Mouse (Mus musculus): ENCODE measurements at regions not wholly inside any gene's neighbourhood (a gene's known extent, or its start where the extent isn't known, plus 50 kb on each side); places are given as distances from the start of the nearest gene placed in this dataset.

DNA sequence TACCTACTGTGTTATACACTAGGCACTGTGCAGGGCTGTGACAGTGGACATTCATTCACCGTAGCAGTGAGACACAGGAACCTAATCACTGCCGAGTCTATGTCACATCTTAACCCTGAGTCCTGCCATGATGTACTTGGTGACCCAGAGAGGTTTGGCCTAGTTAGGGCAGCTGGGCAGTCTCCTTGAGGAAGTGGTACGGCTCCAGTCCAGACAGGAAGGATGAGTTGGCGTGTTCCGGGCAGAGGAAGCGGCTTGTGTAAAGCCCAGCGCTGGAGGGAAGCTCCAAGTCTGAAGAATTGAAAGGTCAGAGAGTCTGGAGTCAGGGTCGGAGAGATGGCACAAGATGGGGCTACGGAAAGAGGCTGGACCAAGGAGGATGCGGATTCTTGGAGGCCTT, 99.4 kb upstream of the Smim15 start:
- DNase-seq (ENCODE audit: low spot score in 2 of 2), result no peak

DNA sequence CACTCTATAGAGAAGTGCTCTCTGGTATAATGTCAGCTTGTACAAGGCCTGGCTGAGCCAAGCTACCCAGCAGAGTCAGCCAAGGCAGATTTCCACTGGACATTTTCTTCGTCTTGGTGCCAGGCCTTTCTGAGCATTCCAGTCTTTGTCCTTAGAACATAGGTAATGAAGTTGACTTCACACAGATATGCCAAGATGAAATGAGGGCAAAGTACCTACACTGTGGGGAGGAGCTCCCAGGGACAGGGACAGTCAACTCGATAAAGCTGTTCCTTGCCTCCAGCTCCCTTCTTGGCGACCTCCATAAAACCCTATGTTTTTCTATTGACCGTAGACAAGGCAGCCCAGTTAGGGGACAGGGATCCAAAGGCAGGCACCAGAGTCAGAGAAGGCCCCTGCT, 101.3 kb upstream of the Smim15 start:
- no peak for DNase-seq (ENCODE audit: low spot score in 2 of 2)

DNA sequence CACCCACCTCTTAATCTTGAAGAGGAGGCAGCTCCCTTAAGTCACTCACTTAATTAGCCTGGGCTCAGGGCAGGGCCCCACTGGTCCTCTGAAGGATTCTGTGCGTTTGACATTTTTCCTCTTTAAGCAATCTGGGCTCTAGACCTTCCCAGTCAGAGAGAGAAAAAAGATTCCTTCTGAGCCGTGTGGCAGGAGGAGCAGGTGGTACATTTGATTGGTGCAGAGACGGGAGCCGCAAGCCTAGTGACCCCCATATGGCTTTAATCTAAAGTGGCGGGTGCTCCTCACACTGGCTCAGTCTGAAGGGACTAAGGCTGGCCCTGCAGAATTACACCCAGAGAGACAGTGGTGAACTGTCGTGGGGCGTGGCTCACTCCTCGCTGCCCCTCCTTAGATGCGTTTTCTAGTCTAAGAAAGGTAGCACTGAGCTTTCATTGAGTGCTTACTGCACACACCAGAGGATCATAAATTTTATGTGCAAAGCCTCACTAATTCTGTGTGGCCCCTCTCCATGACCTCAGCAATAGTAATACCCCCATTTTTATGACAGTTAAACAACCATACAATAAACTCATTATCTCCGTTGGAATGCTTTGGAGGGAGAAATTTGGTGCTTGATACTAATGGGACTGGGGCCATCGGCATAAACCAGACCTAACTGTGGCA, 101.8 kb upstream of the Smim15 start:
- DNase-seq (ENCODE audit: low spot score in 2 of 2), result no peak

DNA sequence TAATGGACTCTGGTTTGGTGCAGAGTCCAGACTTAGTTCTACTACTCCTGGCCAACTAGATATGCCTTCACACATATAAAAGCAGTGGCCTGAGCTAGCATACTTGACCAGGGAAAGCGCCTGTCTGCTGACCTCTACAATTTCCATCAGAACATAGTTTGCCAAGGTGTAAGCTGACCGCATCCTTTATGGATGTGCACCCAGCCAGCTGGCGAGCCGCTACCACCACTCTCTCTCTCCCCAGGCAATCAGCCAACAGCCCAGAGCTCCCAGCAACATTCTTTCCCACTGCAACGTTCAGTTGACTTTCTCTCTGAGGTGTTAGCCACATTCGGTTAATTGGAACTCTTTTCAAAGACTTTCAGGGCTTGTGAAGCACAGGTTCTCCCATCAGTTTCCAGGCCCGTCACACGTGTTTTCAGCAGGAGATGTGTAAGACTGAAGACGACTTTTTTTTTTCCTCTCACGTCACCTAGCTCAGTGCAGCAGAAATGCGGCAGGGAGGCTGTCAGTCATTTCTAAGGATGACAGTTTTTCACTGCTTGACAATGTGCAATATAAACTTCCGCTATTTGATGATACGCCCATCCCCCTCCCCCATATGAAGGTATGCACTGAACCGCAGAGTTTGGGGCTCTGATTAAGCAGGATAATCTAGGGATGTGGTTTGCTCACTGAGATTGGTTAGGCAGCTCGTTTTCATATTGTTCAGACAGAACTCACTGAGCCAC, 104.2 kb upstream of the Smim15 start:
- DNase-seq (ENCODE audit: low spot score in 2 of 2), result no peak

DNA sequence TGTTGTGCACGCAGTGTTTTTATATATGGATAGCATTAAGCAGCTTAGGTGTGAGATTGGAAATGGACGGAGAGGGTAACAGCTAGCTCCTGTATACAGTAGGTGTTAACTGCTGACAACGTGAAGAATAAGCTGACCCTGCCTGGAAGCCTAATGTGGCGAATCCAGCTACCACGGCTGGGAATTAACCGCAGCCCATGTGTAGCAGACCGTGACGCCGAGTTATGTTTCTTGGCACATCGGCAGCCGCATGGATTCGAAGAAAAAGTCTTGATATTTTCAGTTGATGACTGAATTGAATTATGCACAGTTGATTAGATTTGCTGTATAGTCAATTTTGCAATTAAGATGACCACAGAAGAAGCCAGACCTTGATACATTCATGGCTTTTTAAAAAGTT, 108.6 kb upstream of the Smim15 start:
- no peak for DNase-seq (ENCODE audit: low spot score in 2 of 2)

DNA sequence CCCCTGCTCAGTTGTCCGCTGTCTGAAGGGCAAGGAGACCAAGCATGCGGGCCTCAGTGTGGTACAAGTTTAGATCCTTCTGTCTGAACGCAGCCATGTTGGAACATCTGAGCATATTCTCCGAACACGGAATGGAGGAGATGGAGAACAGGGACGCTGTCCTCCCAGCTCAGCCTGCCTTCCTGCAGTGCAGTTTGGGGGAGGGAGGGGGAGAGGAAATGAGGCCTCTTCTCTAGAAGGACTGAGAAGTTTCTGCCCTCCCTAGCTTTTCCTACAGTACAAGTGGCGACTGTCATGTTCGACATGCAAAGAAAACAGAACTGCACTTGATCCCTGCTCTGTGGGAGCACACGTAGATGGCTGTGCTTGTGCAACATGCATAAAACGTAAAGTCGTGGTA, 109.6 kb upstream of the Smim15 start:
- DNase-seq (ENCODE audit: low spot score in 2 of 2), result no peak

DNA sequence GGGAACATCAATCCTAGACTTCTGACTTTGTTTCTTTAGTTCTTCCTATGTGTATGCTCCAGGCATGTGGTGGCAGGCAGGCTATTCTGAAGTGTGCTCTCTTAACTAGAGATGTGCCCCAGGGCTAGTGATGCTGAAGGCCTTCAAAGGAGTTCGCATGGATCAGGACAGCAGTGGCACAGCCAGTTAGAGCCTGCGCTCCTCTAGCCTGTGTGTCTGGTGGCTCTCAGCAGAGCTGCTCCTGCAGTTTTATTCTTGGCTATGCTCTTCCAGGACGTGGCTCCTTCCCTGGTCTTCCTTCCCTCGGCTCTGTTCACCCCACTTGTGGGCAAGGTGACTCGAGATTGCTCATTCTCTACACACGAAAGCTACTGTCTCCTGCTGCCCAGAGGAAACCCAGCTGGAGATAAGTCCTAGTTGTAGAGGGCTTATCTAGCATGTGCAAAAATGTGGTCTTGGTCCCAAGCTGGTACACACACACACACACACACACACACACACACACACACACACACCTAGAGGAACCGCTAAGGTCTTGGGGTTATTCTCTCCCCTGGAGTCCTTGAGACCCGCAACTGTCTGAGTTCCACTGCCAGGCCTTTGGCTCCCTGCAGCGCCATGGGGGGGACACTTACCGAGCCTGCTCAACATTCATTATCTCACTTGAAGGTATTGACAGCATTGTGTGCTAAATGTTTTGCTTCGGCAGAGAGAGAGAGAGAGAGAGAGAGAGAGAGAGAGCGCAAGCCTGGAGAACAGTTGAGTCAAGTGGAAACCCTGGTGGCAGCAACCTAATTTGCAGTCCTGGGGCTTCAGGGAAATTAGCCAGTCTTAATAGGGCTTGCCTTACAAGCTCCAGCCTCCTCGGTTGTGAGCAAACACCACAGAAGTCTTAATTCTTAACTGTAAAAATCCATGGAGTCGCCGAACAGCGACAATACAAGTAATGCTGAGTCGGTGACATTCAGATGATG, 110.4 kb upstream of the Smim15 start:
- no peak for DNase-seq (ENCODE audit: low spot score in 2 of 2)

DNA sequence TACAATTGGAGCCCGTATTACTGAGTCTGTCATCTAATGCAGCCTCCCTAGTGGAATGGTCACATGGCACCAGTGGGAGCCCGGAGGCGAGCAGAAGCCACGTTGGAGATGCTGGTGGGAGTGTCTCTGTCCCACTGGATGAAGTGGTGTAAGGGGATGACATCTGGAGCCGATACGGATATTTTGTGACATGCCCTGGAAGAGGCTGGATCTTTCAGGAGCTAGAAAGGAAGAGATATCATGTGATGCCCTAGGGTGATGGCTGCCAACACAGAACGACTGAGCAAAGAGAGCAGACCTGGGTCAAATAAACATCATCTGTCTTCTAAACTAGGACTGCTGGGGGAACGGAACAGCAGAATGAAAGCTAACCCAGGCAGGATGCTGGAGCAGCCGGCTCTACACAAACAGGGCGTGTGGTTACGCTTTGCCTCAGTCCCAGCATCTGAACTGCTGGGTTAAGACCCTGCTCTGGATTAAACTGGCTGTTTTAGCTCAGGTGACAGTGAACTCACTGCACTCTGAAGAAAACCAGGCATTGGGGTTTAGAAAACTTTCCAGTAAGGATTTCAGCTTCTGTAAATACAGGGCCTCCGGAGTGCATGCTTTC, 111.7 kb upstream of the Smim15 start:
- no peak for DNase-seq (ENCODE audit: low spot score in 2 of 2)

DNA sequence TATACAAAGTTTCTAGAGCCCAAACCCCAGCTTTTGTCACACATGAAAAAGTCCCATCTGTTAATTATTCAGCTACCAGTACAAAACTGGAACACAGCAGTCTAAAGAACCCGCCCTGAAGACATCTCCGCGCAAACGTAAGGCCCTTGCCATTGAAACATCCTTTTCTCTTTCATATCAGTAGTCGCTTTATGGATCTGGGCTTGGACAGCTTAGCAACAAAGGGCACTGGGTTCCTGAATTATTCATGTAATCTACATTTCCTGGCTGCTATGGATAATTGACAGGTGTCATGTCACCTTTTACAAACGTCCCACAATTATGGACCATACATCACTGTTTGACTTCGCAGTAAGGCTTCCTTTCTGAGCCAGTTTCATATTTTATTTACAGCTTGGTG, 113.0 kb upstream of the Smim15 start:
- no peak for DNase-seq (ENCODE audit: low spot score in 2 of 2)

DNA sequence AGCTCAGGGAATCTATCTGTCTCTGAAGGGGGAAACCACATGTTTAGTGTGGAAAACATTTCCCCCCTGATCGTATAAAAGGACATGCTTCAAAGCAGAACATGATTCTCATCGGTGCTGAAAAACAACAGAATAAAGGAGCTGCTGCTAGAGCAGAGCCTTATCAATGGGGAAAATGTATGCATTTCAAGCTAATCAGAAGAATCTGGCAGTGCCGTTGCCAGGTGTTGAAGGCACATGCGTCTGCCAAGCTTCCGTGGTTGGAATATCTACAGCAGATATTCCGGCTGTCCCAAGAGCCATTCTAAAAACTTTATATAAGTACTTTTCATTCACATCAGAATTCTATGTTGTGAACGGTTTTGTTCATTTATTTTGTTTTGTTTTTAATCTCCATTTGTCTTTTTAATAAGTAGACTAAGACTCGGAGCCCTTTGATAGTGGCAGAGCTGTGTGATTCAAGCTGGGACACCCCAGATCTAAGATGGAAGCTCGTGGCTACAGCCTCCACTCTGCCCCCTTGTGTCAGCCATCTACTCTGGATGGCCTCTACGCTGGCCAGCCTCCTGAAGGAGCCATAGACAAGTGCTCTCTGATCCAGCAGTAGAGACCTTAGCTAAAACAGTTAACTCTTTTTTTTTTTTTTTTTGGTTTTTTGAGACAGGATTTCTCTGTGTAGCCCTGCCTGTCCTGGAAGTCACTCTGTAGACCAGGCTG, 116.6 kb upstream of the Smim15 start:
- no peak for DNase-seq (ENCODE audit: low spot score in 2 of 2)

DNA sequence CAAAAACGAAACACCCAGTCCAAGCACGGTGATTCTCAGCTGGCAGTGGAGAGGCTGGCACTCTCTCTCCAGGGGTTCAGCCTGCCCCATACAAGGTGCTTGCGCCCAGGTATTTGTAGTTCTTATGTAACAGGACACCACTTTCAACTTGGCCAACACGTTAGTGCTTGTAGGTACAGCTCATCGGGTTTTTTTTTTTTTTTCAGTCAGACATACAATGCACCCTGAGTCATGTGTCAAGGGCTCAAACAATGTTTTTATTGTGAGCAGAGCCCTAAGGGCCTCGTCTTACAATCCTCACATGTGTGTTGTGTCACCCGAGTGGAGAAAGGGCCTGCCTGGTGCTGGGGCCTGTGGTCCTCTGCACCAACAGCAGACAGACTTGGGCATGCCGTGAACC, 118.8 kb upstream of the Smim15 start:
- no peak for DNase-seq (ENCODE audit: low spot score in 2 of 2)

DNA sequence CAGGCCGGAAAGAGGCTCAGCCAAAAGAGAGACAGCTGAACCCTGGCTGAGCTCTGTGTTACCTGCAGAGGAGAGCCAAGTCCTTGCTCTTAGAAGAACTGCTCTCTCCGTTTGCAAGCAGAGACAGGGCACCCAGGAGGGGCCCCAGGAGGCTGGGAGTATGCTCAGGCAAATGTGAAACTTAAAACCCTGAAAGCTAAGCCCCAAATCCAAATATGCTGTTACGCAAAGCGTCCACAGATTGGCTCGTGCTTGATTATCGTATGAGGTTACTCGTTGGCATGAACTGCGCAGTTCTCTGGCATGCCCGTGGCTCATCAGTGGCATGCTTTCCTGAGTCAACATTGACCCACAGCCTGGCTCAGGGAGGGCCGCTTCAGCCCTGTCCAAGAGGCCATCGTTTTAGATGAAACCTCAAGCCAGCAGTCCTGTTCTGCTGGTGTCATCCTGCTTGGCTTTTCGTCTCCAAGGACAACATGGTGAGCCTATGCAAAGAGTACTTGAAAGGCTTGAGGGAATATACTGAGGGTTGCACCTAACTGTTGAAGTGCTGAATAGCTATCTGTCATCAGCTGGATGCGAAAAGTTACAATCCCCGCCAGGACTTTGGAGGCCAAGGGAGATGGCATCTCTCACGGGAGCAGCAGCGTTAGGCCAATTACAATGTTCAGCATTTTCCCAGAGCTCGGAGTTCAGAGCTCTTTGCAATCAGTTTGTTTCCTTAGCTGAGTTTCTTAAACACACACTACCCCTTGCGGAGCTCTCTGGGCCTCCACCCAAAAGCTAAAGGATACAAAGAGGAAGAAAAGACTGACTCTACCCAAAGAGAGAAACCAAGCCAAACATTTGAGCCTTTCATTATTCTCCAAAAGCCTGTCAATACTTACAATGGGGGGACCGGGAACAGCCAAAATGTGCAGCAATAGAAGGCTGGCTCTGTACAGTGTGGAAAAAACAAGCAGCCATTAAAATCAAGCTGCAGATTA, 120.8 kb upstream of the Smim15 start:
- peak in 1 of 2 experiments; percentile 12 for DNase-seq (ENCODE audit: low spot score in 2 of 2)

DNA sequence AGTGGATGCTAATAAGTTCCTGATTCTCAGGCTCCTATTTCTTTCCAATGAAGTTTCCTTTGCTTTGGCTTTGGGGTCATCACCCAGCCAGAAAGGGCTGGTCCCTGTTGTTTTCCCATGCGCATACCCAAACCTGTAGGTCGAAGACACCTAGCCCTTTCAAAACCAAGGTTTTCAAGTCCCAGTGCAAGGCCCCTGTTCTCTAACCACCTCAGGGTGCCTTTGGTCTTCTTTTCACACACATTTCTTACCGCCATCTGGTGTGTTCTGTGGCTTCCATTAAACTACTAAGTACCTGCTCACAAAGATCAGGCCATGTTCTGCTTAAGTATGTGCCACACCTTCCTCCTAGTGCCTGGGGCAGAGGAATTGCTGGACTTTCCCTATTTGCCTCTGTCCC, 124.8 kb upstream of the Smim15 start:
- DNase-seq (ENCODE audit: low spot score in 2 of 2), result no peak

DNA sequence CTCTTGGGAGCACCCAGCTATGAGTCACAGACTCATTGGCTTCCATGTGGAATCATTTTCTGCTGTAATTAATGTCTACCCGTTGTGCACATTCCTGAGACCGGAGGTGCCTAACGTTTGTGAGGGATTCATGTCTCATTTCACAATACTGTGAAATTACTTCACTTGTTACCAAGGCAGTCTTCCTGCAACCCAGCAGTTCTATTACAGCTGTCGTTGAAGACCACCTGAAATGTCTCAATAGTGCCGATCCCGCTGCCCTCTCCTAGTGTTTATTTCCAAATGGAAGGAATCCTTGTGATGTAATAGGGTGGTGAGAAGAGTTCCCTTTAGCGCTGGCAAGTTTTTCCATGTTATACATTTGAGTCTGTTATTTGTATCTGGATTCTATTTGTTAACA, 125.8 kb upstream of the Smim15 start:
- no peak for DNase-seq (ENCODE audit: low spot score in 2 of 2)

DNA sequence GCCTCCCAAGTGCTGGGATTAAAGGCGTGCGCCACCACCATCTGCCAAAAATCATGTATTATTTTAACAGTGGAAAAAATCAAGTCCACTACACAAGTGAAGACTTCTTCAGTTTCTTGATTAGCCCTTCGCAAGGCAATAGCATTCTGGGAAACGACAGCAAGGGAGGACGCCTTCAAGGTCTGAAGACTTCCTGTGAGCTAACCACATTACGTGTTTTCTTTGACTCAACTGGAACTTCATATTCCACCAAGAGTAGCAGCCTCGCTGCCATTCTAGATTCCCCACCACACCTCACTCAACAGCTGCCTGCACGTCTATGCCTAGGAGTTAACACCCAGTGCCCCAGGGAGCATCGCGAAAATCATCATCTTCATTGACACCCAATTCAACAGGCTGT, 126.2 kb upstream of the Smim15 start:
- no peak for DNase-seq (ENCODE audit: low spot score in 2 of 2)

DNA sequence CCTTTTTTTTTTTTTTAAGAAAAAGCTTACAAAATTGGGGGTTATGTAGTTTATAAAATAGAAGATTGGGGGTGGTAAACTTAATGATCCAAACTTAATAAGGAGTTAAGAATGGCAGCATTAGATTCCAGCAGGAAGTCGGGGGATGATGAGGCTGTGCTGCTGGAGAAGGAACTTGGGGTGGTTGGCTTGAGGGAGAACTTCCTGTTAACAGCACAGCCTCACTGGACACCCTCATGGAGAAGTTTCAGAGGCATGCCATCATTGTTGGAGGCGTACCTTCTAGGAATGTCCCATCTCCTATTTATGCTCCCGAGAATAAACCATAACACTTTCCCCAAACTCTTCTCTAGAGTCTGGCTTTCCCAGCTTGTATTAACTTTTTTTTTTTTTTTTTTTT, 126.7 kb upstream of the Smim15 start:
- no peak for DNase-seq (ENCODE audit: low spot score in 2 of 2)

DNA sequence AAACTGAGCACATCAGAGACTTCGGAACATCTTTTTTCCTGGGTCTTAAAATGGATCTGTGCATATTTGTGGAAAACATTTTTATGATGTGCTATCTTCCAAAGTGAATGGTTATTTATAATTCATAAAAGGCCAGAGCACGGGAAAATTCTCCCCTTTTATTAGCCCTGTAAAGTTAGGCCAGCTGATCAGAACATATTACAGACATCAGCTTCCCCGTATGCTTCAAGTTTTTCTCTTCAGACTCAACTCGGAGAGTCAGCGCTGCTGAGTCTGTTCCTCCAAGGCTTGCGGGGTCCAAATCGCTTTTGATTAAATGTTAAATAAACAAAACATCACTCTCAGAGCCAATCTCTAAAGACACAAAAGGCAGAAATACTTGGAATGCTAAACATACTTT, 134.1 kb upstream of the Smim15 start:
- no peak for DNase-seq (ENCODE audit: low spot score in 2 of 2)

DNA sequence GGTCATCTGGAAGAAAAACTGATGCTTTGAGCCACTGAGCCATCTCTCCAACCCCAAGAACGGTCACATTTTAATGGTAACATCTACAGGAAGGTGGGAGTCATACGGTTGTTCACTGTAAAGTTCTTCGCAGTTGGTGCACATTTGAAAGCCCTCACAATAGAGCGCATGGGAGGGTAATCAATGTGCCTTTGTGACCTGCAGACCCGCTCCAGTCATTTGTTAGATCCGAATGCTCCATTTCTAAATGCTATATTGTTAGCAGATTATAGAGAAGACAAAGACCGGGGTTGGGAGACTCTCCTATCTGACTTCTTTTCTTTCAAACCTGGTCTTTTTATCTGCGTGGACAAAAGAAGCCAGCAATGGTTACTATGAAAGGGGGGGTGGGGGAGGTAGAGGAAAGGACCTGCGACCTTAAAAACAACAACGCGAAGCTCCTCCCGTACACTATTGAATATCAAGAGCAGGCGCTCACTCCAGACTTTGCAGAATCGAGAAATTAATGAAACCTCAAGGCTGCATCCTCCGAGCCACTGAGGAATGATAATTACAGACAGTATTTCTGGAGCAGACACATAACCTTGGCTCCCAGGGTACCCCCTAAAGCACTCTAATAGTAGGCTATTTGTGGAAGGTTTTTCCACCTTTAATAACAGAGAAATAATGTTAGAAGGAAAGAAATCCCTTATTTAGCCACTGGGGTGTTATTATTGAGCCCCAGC, 134.7 kb upstream of the Smim15 start:
- no peak for DNase-seq (ENCODE audit: low spot score in 2 of 2)

DNA sequence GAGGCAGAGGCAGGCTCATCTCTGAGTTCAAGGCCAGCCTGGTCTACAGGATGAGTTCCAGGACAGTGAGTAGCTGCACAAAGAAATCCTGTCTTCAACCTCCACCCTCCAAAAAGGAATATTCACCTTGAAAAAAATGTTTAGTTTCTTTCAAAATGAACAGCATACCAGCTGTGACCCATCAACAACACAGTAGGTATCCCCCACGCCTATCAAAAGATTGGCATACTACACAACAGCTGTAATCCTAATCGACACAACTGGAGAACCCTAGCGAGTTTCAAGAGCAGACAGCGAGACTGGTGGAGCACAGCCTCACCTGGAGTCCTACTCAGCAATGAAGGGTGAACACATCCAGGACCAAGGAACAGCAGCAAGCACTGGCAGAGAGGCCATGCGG, 136.3 kb upstream of the Smim15 start:
- DNase-seq (ENCODE audit: low spot score in 2 of 2), result no peak

DNA sequence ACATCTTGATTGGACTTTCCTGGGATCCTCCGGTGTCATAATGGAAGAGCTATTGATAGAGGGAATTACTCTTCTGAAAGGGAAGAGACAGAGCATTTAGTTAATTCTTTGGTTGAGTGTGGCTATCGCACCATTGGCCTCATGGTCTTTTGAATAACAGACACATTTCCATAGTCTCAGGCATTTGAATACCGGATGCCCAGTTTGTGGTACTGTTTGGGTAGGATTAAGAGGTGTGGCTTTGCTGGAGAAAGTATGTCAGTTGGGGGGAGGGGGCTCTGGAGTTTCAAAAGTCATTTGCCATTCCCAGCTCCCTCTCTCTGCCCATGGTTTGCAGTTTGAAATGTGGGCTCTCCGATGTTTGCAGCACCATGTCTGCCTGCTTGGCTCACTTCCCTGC, 139.4 kb upstream of the Smim15 start:
- no peak for DNase-seq (ENCODE audit: low spot score in 2 of 2)

Data from right cerebral cortex, adult 2 months (tissue).